Mouse (Mus musculus): ENCODE measurements around the gene Cnih3. TPM values are rescaled to one million over a fixed set of nuclear protein-coding genes. Genes with fewer than 3 reads are reported as not detected.

The Cnih3 gene
- not detected for total RNA-seq (2021)
- long read RNA-seq, experiment 1 = 0 reads
- long read RNA-seq, experiment 2 = 0 reads

DNA sequence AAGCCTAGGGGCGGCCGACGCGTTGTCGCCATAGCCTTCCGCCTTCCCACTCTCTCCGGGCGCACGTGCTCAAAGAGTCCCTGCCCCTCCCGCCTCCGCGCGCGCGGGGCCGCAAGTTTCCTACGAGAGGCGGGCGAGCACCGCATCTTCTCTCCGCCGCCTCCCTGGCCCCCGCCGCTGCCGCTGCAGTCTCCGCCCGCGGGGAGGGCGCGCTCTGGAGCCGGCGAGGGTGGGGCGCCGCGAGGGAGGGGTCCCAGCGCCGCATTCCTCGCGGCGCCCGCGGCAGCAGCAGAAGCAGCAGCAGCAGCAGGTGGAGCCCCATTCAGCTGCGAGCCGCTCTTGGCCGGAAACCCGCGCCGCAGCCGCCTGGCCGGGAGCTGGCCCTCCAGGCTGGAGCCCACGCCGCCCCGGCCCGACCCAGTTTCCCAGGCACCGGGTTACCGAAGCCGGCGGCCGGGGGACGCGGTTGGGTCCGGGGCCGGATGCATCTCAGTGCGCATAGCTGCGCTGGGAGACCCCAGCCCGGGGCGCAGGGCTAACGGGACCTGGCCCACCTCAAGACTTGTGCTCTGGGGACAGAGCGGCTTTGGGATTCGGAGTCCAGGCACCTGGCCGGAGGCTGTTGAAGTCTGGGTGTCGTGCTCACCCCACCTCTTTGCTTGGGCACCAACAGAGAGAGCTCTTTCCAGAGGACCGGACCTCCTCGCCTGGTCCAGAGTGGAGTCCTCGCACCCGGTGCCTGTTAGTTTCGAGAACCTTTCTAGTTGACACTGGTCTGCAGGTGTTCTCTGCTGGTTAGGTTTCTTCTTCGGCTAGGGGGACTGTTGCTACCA lies at the start of gene Cnih3:
Gene Cnih3 (plus strand): TSS at position 262 of the 833 bp plus-strand sequence.
- peak; percentile 34 to 50 for DNase-seq

DNA sequence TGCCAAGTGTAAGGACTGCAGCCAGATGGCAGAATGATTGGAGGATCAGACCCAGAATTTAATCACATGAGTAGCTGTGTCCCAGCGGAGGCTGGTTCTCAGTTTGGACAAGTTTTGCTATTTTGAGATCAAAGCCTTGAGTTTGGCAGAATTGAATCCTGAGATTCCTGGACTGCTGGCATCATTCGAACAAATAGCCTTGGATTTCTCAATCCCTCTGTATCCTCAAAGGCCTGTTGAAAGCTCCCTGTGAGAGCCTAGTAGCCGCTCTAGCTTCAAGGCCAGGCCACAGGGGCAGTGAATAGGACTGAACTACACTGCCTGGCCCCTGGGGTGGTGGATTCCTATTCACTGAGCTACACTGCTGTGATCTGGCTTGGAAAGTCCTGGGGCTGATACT lies 44.4 kb upstream of the Cnih3 start:
- DNase-seq = peak; percentile 70 to 72

- no peak for DNase-seq
Observed at GRCm38 (mm10) chr1:181310712-181311111, 41.7 kb upstream of the Cnih3 start.

- DNase-seq = no peak
Observed at GRCm38 (mm10) chr1:181312115-181313045, 40.0 kb upstream of the Cnih3 start.

DNA sequence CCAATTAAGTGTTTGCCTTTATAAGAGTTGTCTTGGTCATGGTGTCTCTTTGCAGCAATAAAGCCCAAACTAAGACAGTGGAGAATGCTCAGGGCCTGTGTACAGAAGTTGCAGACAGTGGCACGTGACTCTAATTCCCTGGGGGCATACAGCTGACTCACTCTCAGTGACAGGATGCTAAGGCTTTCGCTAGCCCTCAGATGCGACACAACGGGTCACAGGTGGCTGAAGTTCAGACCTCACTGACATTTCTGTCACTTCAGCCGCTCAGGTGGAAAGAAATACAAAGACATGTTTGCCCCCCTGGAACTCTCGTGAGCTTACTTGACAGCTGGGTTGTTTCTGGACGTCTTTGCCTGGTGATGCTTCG lies 39.4 kb upstream of the Cnih3 start:
- no peak for DNase-seq

- DNase-seq = no peak
Observed at GRCm38 (mm10) chr1:181314301-181314700, 38.1 kb upstream of the Cnih3 start.

DNA sequence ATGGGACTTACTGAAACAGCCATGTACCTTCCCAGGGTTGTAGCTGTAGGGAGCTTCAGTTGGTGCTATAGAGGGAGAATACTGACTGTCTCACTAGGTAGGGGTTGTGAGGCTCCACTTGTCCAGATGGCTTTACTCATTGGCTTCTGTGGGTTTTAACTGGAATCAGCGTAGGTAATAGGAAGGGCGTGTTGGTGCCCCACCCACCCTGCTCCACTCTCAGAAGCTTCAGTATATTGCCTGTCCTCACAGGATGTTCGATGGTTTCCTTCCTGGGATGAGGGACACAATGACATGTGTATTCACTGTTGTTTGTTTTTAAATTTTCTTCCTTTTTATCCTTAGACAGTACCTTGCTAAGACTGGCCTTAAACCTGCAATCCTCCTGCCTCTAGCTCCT lies 37.1 kb upstream of the Cnih3 start:
- DNase-seq = no peak

- no peak for DNase-seq
Observed at GRCm38 (mm10) chr1:181316571-181316970, 35.9 kb upstream of the Cnih3 start.

- DNase-seq = no peak
Observed at GRCm38 (mm10) chr1:181319466-181319865, 33.0 kb upstream of the Cnih3 start.

DNA sequence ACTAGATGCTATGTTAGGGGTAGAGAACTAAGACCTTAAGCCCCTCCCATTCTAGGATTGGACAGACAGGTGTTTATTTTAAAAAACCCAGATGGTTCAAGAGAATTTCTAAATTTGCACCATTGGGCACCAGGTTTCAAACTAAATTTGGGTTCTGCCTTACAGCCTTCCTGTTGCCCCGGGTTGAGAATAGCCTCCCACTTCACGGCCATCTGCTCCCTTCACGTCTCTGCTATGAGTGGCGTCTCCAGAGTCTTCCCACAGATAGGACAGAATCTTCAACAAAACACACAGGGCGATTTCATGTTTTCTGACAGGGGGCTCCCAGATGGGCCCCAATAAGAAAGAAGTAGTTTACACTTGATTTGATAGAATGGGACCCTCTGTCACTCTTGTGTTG lies 31.3 kb upstream of the Cnih3 start:
- DNase-seq = no peak

DNA sequence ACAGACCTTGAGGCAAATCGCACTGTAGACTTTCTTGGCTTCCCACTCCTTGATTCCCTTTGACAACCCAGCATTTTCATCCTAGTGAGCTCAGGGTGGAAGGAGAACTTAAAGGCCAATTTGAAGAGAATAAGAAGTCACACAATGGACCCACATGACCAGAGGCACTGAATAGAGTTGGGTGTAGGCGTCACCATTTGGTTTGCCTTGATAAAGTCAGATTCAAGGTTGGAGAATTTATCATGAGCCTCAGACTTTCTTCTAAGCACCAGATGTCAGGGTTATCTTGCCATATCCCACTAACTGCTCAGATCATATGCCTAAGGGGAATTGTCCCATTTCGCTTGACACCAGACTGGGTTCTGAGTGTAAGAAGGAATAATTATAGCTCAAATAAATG lies 29.3 kb upstream of the Cnih3 start:
- no peak for DNase-seq

- DNase-seq = no peak
Observed at GRCm38 (mm10) chr1:181327137-181327536, 25.3 kb upstream of the Cnih3 start.

DNA sequence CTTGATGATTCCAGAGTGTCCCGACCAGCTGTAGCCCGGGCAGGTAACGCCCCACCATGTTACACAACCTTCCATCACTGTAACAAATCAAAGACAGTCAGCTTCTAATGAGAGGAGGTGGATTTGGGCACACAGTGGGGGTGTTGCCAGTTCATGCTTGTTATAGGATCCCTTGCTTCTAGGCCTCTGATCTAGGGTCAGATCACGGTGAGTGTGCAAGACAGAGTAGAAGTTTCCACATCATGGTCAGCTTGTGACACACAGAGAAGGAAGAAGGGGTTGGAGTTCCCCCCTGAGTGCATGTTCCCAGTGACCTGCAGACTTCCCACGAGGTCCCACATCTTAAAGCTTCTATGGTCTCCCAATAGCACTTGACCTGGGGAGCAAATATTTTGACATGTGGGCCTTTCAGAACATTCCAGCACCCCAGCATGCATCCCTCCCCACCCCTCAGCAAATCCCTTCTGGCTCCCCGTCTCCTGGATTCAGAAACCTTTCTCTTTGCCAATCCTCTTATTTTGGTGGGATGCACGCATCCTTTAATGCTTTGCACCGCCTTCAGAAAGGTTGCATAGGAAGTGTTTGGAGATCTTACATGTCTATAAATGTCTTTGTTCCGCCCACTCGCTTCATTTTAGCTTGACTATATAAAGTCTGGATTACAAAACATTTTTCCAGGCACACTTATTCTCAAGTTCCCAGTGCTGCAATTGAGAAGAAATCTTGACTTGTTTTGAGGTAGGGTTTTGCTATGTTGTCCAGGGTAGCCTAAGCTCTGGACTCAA lies 24.6 kb upstream of the Cnih3 start:
- no peak for DNase-seq

- DNase-seq = no peak
Observed at GRCm38 (mm10) chr1:181329110-181329509, 23.3 kb upstream of the Cnih3 start.

DNA sequence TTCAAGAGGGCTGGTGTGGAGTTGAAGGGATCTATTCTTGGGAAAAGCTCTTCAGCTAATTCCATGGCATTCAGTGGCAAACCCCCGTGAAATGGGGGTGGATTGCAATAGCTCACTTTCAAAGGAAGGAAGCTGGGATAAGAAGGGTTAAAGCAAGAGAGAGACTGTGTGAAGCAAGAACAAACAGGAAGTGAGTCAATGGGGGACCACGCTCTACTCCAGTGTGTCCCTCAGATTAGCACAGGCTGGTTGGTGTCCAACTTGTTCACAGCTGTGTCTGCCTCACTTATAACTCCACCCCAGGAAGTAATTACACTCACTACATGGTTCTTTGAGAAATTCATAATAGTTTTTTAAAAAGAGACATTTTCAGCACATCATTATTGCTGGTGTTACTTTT lies 19.8 kb upstream of the Cnih3 start:
- no peak for DNase-seq

- DNase-seq = no peak
Observed at GRCm38 (mm10) chr1:181334329-181335018, 18.0 kb upstream of the Cnih3 start.

DNA sequence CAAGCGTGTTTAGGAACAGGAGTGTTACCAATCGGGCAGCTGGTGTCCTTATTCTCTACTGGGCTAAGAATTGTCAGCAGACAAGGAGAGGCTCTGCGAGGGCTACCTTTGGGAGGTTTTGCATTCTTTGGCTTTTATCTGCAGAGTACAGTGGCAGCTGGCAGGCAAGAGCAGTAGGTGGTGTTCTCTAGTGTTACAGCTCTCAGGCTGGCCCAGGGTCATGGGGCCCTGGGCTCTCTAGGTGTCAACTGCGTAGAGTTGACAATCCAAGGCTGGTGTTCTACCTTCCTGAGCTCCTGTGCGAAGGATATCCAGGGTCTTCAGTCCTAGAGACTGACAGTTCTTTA lies 17.4 kb upstream of the Cnih3 start:
- no peak for DNase-seq

GRCm38 (mm10) chr1:181335388-181335787 lies 17.0 kb upstream of the Cnih3 start:
- no peak for DNase-seq

DNA sequence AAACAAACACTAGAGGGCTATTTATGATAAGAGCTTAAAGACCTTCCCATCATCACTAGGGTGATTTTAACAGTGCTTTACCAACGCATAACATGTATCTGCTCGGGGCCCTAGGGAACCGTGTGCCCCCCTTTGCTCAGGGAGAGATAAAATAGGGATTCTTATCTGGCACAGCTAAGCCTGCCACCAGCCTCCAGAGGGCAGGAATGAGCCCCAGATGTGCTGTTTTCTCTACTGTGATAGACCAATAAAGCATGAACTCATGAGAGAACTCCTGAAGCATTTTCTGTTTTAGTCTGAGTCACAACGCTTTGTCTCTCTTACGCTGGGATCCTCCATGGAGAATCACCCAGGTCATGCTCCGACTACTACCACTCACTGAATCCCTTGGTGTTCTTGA lies 15.6 kb upstream of the Cnih3 start:
- DNase-seq = peak in 1 of 2 experiments; percentile 4

- no peak for DNase-seq
Observed at GRCm38 (mm10) chr1:181339106-181339505, 13.3 kb upstream of the Cnih3 start.

DNA sequence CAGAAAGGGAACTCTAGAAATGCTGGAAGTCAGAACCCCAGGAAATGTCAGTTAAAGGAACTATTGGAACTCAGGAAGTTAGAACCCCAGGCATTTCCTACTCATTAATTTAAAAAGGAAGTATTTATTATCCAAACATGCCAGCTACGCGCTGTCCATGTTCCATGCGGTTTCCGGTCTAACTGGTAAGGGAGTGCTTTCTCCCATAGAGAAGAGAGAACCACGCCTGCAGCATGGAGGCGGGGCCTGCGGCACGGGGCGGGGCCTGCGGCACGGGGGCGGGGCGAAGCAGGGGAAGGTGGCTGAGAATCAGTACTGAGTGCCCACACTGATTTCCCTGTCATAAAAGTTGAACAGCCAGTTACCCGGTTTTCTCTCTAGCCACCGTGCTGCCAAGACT lies 6.9 kb upstream of the Cnih3 start:
- peak in 1 of 2 experiments; percentile 13 for DNase-seq

DNA sequence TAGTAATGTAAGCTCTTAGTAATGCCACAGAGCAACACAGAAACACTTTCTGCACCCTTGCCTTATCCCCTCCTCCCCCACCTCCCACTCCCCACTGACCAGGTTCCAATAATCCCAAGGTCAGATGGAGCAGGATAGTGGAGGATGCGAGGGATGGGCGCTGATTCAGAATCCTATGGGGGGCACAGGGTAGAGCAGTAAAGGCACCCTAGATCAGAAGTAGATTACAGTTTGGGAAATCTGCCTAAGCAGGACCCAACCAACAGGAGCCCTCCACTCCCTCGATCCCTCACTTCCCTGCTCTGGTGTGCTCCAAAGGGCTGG lies 423 bp upstream of the Cnih3 start:
- no peak for DNase-seq
